ENCODE assay signal across 10 mouse cellular contexts in genomic region chr11:21864000-21864399, GRCm38 (mm10).
A peak's percentile ranks its signal among the peaks of the same experiment; 100 is the strongest.
DNase-seq lines count a peak whose midpoint lies in the region; ATAC-seq lines count a peak whose summit lies in the region.
"Had no signal": no experiment of that assay in that cellular context is flagged by ENCODE, and none has a peak within 500 bp of the region (broad histone marks: within the 10 kb centered on the region; RNA-seq: fewer than 3 reads in every experiment).

No protein-coding gene starts in this region.

- no peak overlapping the region for H3K4me3 ChIP-seq in forebrain, embryonic 10.5 days
- no peak overlapping the region for H3K4me3 ChIP-seq in limb, embryonic 10.5 days

- H3K27ac ChIP-seq in forebrain, embryonic 10.5 days: peak overlapping the region; percentile 74
- peak overlapping the region; percentile 62 for H3K27ac ChIP-seq in limb, embryonic 10.5 days
- H3K27ac ChIP-seq: kidney, postnatal 0 days had no signal

- H3K4me1 ChIP-seq in forebrain, embryonic 10.5 days: peaks cover 21% of the 10 kb centered on the region
- H3K4me1 ChIP-seq in limb, embryonic 10.5 days: peaks cover 13% of the 10 kb centered on the region; the same call in 1 of the 2 replicates

- H3K27me3 ChIP-seq in forebrain, embryonic 10.5 days (ENCODE audit: poor library complexity, severe bottlenecking): no peaks in the 10 kb centered on the region
- H3K27me3 ChIP-seq in limb, embryonic 10.5 days (ENCODE audit: low read depth, poor library complexity, severe bottlenecking): no peaks in the 10 kb centered on the region

- DNase-seq in right cerebral cortex, postnatal 4 days: peak; percentile 9
- no peak for DNase-seq in right cerebral cortex, postnatal 25 days
- no peak for DNase-seq in forebrain, embryonic 10.5 days (ENCODE audit: extremely low spot score, low spot score)
- no peak for DNase-seq in limb, embryonic 10.5 days (ENCODE audit: low spot score)
- DNase-seq in retina, postnatal 1 day: peak; percentile 60
- no peak for DNase-seq in layer of hippocampus, adult 9-10 months (ENCODE audit: low spot score)
- DNase-seq in gastrocnemius, adult 18-20 months (ENCODE audit: low spot score): no peak
- DNase-seq: liver had no signal

- no peaks in the 10 kb centered on the region for H3K36me3 ChIP-seq in forebrain, embryonic 10.5 days (replicated peaks)
- H3K36me3 ChIP-seq in limb, embryonic 10.5 days: no peaks in the 10 kb centered on the region

- 66% methylated on average over 6 of the region's 6 CpGs for WGBS in forebrain, embryonic 10.5 days
- 54% methylated on average over 6 of the region's 6 CpGs for WGBS in limb, embryonic 10.5 days

- no peak for ATAC-seq in cerebellum, adult (ENCODE audit: insufficient number of reproducible peaks, low FRiP score, low TSS enrichment)

- H3K9me3 ChIP-seq in forebrain, embryonic 10.5 days: no peaks in the 10 kb centered on the region; the same call in 1 of the 2 replicates
- H3K9me3 ChIP-seq in limb, embryonic 10.5 days (replicated peaks): no peaks in the 10 kb centered on the region

Comparison
In these comparisons a context has a peak if more than half of its experiments do, and no peak if none do; other contexts are left out.
1. DNase-seq: peak in right cerebral cortex, postnatal 4 days (single experiment) and retina, postnatal 1 day (single experiment); none in right cerebral cortex, postnatal 25 days (single experiment), forebrain, embryonic 10.5 days (single experiment), limb, embryonic 10.5 days (single experiment), layer of hippocampus, adult 9-10 months (single experiment) and gastrocnemius, adult 18-20 months (single experiment).